Mouse (Mus musculus): Measurements from ENCODE around the gene Dus2. TPM values are rescaled to one million over a fixed set of nuclear protein-coding genes. Genes with fewer than 3 reads are reported as not detected.

Dus2 gene
- total and polyA plus RNA-seq, 2 experiments from 2014 or later: 15.4 to 20.2 TPM

DNA sequence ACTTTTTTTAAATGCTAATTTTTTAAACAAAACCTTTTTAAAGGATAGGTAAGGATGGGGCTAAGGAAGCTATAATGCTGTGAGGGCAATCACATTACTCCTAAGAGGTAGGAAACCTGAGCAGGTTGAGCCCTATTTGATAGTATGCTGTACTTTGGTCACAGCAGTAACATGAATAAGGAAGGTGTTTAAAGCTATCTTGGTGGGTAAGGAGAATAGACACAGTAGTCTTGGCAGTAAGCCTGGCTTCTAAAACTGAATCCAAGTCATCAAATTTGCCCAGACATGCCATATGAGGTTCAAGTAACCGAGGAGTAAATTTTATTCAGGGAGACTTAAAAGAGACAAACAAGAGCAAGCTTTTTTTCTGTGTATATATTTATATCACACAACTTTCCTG lies 78.4 kb downstream of the Dus2 start:
- Histone ChIP-seq H3K4me2 (ENCODE audit: low read depth, low read length) (no peak overlapping the region), H3K27me3 (ENCODE audit: insufficient read depth, low read length) (no peaks in the 10 kb centered on the region), H3K36me3 (ENCODE audit: insufficient read depth, low read length) (no peaks in the 10 kb centered on the region), H3K9ac (replicated peaks; ENCODE audit: low read length) (no peak overlapping the region), H3K9me3 (ENCODE audit: low read length) (no peaks in the 10 kb centered on the region), H3K4me1 (ENCODE audit: insufficient read depth, low read length) (no peaks in the 10 kb centered on the region), H3K4me3 (ENCODE audit: low read length) (no peak overlapping the region), H3K27ac (no peak overlapping the region)
- TF ChIP-seq CTCF (IDR thresholded peaks at IDR 0.05; ENCODE audit: low read depth): no peak
- ATAC-seq: no peak
- 38% methylated on average over 1 of the region's 1 CpGs for WGBS
- no peak for DNase-seq (ENCODE audit: low spot score)

DNA sequence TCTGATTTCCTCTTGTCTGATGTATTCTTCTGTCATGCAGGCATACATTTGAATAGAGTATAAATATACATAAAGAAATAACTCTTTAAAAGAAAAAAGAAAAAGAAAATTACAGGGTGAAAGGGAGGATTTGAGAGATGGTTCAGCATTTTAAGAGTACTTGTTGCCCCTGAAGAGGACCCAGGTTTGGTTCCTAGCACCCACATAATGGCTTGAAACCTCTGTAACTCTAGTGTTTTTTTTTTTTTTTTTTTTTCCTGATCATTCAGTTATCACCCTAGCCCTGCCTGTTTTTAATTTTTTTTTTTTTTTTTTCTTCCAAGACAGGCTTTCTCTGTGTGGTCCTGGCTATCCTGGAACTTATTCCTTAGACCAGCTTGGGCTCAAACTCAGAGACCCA lies 81.0 kb downstream of the Dus2 start:
- Histone ChIP-seq H3K27ac (no peak overlapping the region), H3K9ac (replicated peaks; ENCODE audit: low read length) (no peak overlapping the region), H3K36me3 (ENCODE audit: insufficient read depth, low read length) (no peaks in the 10 kb centered on the region), H3K27me3 (ENCODE audit: insufficient read depth, low read length) (no peaks in the 10 kb centered on the region), H3K9me3 (ENCODE audit: low read length) (no peaks in the 10 kb centered on the region), H3K4me2 (ENCODE audit: low read depth, low read length) (no peak overlapping the region), H3K4me3 (ENCODE audit: low read length) (no peak overlapping the region), H3K4me1 (ENCODE audit: insufficient read depth, low read length) (no peaks in the 10 kb centered on the region)
- DNase-seq (ENCODE audit: low spot score): no peak
- no peak for TF ChIP-seq CTCF (IDR thresholded peaks at IDR 0.05; ENCODE audit: low read depth)
- no peak for ATAC-seq

DNA sequence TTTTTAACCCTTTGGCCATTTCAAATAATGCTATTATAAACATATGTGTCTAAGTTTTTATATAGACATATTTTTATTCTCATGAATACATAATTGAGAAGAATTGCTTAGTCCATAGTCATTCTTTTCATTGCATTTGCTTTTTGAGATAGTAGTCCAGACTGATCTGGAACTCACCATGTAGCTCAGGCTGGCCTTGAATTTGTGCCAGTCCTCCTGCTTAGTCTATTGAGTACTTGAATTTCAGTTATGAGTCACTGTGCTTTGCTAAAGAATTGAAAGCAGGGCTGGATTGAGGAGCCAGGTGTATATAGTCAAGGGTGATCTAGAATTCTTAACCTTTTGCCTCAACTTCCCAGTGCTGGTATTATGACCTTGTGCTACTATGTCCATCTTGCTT lies 83.1 kb downstream of the Dus2 start:
- no peaks in the 10 kb centered on the region for H3K4me1 ChIP-seq (ENCODE audit: insufficient read depth, low read length)
- H3K4me3 ChIP-seq (ENCODE audit: low read length): no peak overlapping the region
- no peaks in the 10 kb centered on the region for H3K9me3 ChIP-seq (ENCODE audit: low read length)
- no peak for DNase-seq (ENCODE audit: low spot score)
- peaks cover 8% of the 10 kb centered on the region; the same call in 1 of the 2 replicates for H3K36me3 ChIP-seq (ENCODE audit: insufficient read depth, low read length)
- H3K27ac ChIP-seq: no peak overlapping the region
- no peak for ATAC-seq
- TF ChIP-seq CTCF (IDR thresholded peaks at IDR 0.05; ENCODE audit: low read depth): no peak
- H3K9ac ChIP-seq (replicated peaks; ENCODE audit: low read length): no peak overlapping the region
- no peaks in the 10 kb centered on the region for H3K27me3 ChIP-seq (ENCODE audit: insufficient read depth, low read length)
- H3K4me2 ChIP-seq (ENCODE audit: low read depth, low read length): no peak overlapping the region

DNA sequence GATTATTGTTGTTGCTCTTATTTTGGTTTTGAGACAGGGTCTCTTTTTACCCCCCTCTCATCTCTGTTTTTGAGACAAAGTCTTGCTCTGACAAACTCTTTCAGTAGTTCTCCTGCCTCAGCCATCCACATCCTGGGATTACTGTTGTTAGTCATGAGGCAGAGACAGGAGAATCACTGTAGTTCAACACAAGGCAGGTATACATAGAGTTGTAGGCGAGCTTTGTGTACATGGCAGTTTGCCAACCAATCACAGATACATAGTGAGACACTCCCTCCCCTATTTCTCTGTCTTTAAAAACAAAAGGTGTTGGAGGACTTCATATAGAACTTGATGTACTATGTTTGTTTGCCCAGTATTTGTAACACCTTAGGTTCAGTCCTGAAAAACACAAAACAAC lies 83.5 kb downstream of the Dus2 start:
- DNase-seq (ENCODE audit: low spot score) (no peak), ATAC-seq (no peak)
- no peak overlapping the region for H3K9ac ChIP-seq (replicated peaks; ENCODE audit: low read length)
- no peak overlapping the region for H3K27ac ChIP-seq
- no peak overlapping the region for H3K4me3 ChIP-seq (ENCODE audit: low read length)
- WGBS: 86% methylated on average over 1 of the region's 1 CpGs
- H3K9me3 ChIP-seq (ENCODE audit: low read length): no peaks in the 10 kb centered on the region
- TF ChIP-seq CTCF (IDR thresholded peaks at IDR 0.05; ENCODE audit: low read depth): no peak
- H3K36me3 ChIP-seq (ENCODE audit: insufficient read depth, low read length): peaks cover 9% of the 10 kb centered on the region; the same call in 1 of the 2 replicates
- H3K4me1 ChIP-seq (ENCODE audit: insufficient read depth, low read length): no peaks in the 10 kb centered on the region
- no peaks in the 10 kb centered on the region for H3K27me3 ChIP-seq (ENCODE audit: insufficient read depth, low read length)
- no peak overlapping the region for H3K4me2 ChIP-seq (ENCODE audit: low read depth, low read length)

DNA sequence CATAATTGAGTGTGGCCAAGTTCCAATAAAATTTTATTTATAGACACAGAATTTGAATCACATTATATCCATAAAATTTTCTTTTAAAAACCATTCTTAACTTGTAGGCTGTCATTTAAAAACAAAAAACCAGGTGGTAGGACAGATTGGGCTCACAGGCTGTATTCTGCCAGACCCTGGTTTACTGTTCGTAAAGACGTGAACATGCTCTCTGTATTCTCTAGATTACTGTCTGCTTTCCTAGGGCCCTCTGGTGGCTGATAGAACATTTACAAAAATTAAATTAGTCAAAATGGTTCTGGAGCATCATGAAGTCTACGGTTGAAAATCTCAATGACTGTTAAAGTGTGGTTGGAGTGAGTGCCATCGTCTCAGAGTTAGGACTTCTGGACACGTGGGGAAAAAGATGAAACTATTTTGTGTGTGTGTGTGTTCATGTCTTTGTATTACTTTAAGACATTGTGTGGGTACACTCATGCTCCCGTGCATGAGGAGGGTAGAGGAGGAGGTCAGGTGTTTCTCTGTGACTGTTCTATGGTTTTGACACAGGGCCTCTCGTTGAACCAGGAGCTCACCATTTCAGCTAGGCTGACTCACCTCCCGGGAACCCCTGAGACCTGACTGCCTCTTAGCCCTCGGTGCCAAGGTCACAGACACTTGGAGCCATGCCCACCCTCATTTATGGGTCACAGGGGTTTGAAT lies 84.2 kb downstream of the Dus2 start:
- Histone ChIP-seq H3K4me1 (ENCODE audit: insufficient read depth, low read length) (no peaks in the 10 kb centered on the region), H3K27ac (no peak overlapping the region), H3K4me2 (ENCODE audit: low read depth, low read length) (no peak overlapping the region), H3K27me3 (ENCODE audit: insufficient read depth, low read length) (no peaks in the 10 kb centered on the region), H3K9me3 (ENCODE audit: low read length) (no peaks in the 10 kb centered on the region), H3K9ac (replicated peaks; ENCODE audit: low read length) (no peak overlapping the region), H3K36me3 (ENCODE audit: insufficient read depth, low read length) (peaks cover 9% of the 10 kb centered on the region; the same call in 1 of the 2 replicates), H3K4me3 (ENCODE audit: low read length) (no peak overlapping the region)
- 74% methylated on average over 9 of the region's 9 CpGs for WGBS
- DNase-seq (ENCODE audit: low spot score) (peak; percentile 39), ATAC-seq (no peak)
- TF ChIP-seq CTCF (IDR thresholded peaks at IDR 0.05; ENCODE audit: low read depth): peak; percentile 50

DNA sequence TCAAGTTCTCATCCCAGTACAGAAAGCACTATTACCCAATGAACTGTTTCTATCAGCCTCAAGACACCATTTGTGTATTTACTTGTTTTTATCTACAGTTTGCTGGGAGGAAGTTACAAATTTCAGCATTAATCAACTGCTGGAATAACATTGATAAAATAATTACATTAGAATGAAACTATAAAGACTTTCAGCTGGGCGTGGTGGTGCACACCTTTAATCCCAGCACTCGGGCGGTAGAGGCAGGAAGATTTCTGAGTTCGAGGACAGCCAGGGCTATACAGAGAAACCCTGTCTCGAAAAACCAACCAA lies 84.7 kb downstream of the Dus2 start:
- 98% methylated on average over 5 of the region's 5 CpGs for WGBS

DNA sequence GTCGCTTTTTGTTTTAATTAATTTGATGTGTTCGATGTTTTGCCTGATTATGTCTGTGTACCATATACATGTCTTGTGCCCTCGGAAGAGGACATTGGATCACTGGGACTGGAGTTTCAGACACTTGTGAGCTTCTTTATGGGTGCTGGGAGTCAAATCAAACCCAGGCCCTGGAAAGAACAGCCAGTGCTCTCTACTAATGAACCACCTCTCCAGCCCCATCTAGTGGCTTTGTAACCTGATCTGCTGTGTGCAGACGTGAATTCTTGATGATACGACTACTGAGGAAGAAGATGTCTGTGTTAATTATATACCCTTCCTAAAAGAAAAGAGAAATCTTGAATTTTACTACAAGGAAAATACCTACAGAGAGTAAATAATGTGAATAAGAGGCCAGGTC lies 85.5 kb downstream of the Dus2 start:
- no peak overlapping the region for H3K27ac ChIP-seq
- 83% methylated on average over 5 of the region's 5 CpGs for WGBS
- DNase-seq (ENCODE audit: low spot score) (peak; percentile 27), ATAC-seq (no peak)
- peak; percentile 39 for TF ChIP-seq CTCF (IDR thresholded peaks at IDR 0.05; ENCODE audit: low read depth)
- no peak overlapping the region for H3K9ac ChIP-seq (replicated peaks; ENCODE audit: low read length)
- H3K4me2 ChIP-seq (ENCODE audit: low read depth, low read length): no peak overlapping the region
- H3K9me3 ChIP-seq (ENCODE audit: low read length): no peaks in the 10 kb centered on the region
- no peak overlapping the region for H3K4me3 ChIP-seq (ENCODE audit: low read length)
- H3K4me1 ChIP-seq (ENCODE audit: insufficient read depth, low read length): no peaks in the 10 kb centered on the region
- no peaks in the 10 kb centered on the region for H3K27me3 ChIP-seq (ENCODE audit: insufficient read depth, low read length)
- H3K36me3 ChIP-seq (ENCODE audit: insufficient read depth, low read length): peaks cover 9% of the 10 kb centered on the region; the same call in 1 of the 2 replicates

More for the DNA sequence above, 84.7 kb downstream of the Dus2 start:
- Histone ChIP-seq H3K9me3 (ENCODE audit: low read length) (no peaks in the 10 kb centered on the region), H3K4me2 (ENCODE audit: low read depth, low read length) (no peak overlapping the region), H3K27ac (no peak overlapping the region), H3K4me1 (ENCODE audit: insufficient read depth, low read length) (no peaks in the 10 kb centered on the region), H3K9ac (replicated peaks; ENCODE audit: low read length) (no peak overlapping the region), H3K4me3 (ENCODE audit: low read length) (no peak overlapping the region), H3K27me3 (ENCODE audit: insufficient read depth, low read length) (no peaks in the 10 kb centered on the region), H3K36me3 (ENCODE audit: insufficient read depth, low read length) (peaks cover 9% of the 10 kb centered on the region; the same call in 1 of the 2 replicates)
- no peak for DNase-seq (ENCODE audit: low spot score)
- TF ChIP-seq CTCF (IDR thresholded peaks at IDR 0.05; ENCODE audit: low read depth): no peak
- ATAC-seq: no peak

All from hindbrain, postnatal 0 days (tissue).